Mouse (Mus musculus) ES-E14 (cell line): ENCODE data around the gene Gm9857. TPM values are rescaled to one million over a fixed set of nuclear protein-coding genes. Genes with fewer than 3 reads are reported as not detected.

Experiments used
- DNase-seq: peaks from one replicate; pipeline ENCODE4 v3.0.0-alpha.2; 2013; ENCODE audit warnings: low read depth, low spot score
- H3K27ac ChIP-seq: 2 replicates; pipeline ENCODE4 v1.5.1; 2012; ENCODE audit warnings: low read depth, mild to moderate bottlenecking, low read length, moderate library complexity, mixed read lengths; ENCODE audit not compliant: poor library complexity, insufficient read depth, severe bottlenecking
- H3K36me3 ChIP-seq: 2 replicates; pipeline ENCODE4 v1.6.1; 2012; ENCODE audit warnings: mild to moderate bottlenecking, low read length, moderate library complexity, mixed read lengths; ENCODE audit not compliant: control insufficient read depth, poor library complexity, insufficient read depth, severe bottlenecking
- H3K4me1 ChIP-seq, 2 experiments: fragments of 150-350 bp in 1 of 2; sonication (generic) in 1 of 2; 2 replicates each; pipeline ENCODE4 v1.6.1; 2012; ENCODE audit warnings: low read length in 2 of 2, mild to moderate bottlenecking in 1 of 2, mixed read lengths in 1 of 2; ENCODE audit not compliant: control insufficient read depth in 2 of 2, insufficient read depth in 2 of 2, poor library complexity in 1 of 2
- H3K4me3 ChIP-seq, 2 experiments: fragments of 150-350 bp in 1 of 2; sonication (generic) in 1 of 2; 2 replicates each; pipeline ENCODE4 v1.5.1; 2012; ENCODE audit warnings: low read length in 2 of 2, low read depth in 1 of 2, mild to moderate bottlenecking in 1 of 2, mixed read lengths in 1 of 2; ENCODE audit not compliant: insufficient read depth in 1 of 2, poor library complexity in 1 of 2, severe bottlenecking in 1 of 2
- H3K9ac ChIP-seq: 2 replicates; pipeline ENCODE4 v1.6.1; 2012; ENCODE audit warnings: low read depth, mild to moderate bottlenecking, low read length, mixed read lengths; ENCODE audit not compliant: poor library complexity, insufficient read depth, severe bottlenecking
- H3K9me3 ChIP-seq: fragments of 150-350 bp; sonication (generic); 2 replicates; pipeline ENCODE4 v1.6.1; 2012; ENCODE audit warnings: low read depth, mild to moderate bottlenecking, low read length; ENCODE audit not compliant: control insufficient read depth, insufficient read depth
- CHD2 ChIP-seq: IDR thresholded peaks from 2 replicates; pipeline ENCODE4 v1.6.1; 2014; ENCODE audit warnings: mild to moderate bottlenecking, low read depth, low read length, inconsistent platforms
- HCFC1 ChIP-seq: IDR thresholded peaks from 2 replicates; pipeline ENCODE4 v1.6.1; 2012; ENCODE audit warnings: low read length, inconsistent platforms, borderline replicate concordance; ENCODE audit not compliant: insufficient read depth
- MAFK ChIP-seq: IDR thresholded peaks from 2 replicates; pipeline ENCODE4 v1.6.1; 2014; ENCODE audit warnings: mild to moderate bottlenecking, low read depth, low read length, inconsistent platforms; ENCODE audit not compliant: insufficient read depth
- ZC3H11A ChIP-seq: IDR thresholded peaks from 2 replicates; pipeline ENCODE4 v1.6.1; 2012; ENCODE audit warnings: low read depth, mild to moderate bottlenecking, inconsistent platforms, low read length, borderline replicate concordance
- ZNF384 ChIP-seq: IDR thresholded peaks from 2 replicates; pipeline ENCODE4 v1.6.1; 2012; ENCODE audit warnings: low read depth, low read length, inconsistent platforms
- in situ Hi-C, 2 experiments: fragments of 600-800 bp; cut with MboI; formaldehyde crosslinking; loops; one replicate each; pipeline ENCODE4 v1.15.1; 2025; ENCODE audit warnings: low sequenced_read_pairs in 2 of 2, inconsistent platforms in 1 of 2; ENCODE audit not compliant: unreplicated experiment in 2 of 2
- total RNA-seq: library from RNA; depleted of rRNA; stranded (reverse); fragments of 300-350 nt; gene quantifications from 2 replicates; pipeline ENCODE4 v1.2.3, GENCODE M21; 2012

Gene Gm9857
- total RNA-seq, 1 experiment, result 0.76 TPM

GRCm38 (mm10) chr3:108920442-108921070 is 19.7 kb downstream of the Gm9857 start:
- no peaks in the 10 kb centered on the region for H3K9me3 ChIP-seq
- H3K27ac ChIP-seq, result no peak overlapping the region
- in situ Hi-C loops, result no loop called here
- H3K4me1 ChIP-seq, result no peaks in the 10 kb centered on the region
- H3K36me3 ChIP-seq, result no peaks in the 10 kb centered on the region
- no peak for DNase-seq
- H3K9ac ChIP-seq, result no peak overlapping the region
- TF ChIP-seq CHD2, result no peak
- no peak for TF ChIP-seq ZC3H11A
- TF ChIP-seq MAFK, result no peak
- no peak for TF ChIP-seq ZNF384
- no peak for TF ChIP-seq HCFC1
- H3K4me3 ChIP-seq, result no peak overlapping the region

- Histone ChIP-seq H3K9me3 (no peaks in the 10 kb centered on the region), H3K9ac (no peak overlapping the region), H3K36me3 (no peaks in the 10 kb centered on the region), H3K4me1 (no peaks in the 10 kb centered on the region), H3K27ac (no peak overlapping the region), H3K4me3 (no peak overlapping the region)
- DNase-seq, result no peak
- TF ChIP-seq HCFC1 (no peak), ZC3H11A (no peak), MAFK (no peak), CHD2 (no peak), ZNF384 (no peak)
- in situ Hi-C loops, result no loop called here
Observed at GRCm38 (mm10) chr3:108918852-108919251, 21.4 kb downstream of the Gm9857 start.

- no peaks in the 10 kb centered on the region for H3K36me3 ChIP-seq
Observed at GRCm38 (mm10) chr3:108917986-108918385, 22.3 kb downstream of the Gm9857 start.

GRCm38 (mm10) chr3:108916857-108917256 is 23.4 kb downstream of the Gm9857 start:
- no peak for DNase-seq
- in situ Hi-C loops, result no loop called here
- no peak overlapping the region for H3K27ac ChIP-seq
- TF ChIP-seq HCFC1 (no peak), CHD2 (no peak), ZC3H11A (no peak), MAFK (no peak), ZNF384 (no peak)
- no peak overlapping the region for H3K4me3 ChIP-seq
- H3K9ac ChIP-seq, result no peak overlapping the region
- 0 out of 4 replicates have a peak, but pooled peaks cover 0 to 3% of the 10 kb centered on the region in 2 experiments for H3K4me1 ChIP-seq
- no peaks in the 10 kb centered on the region for H3K36me3 ChIP-seq
- H3K9me3 ChIP-seq, result no peaks in the 10 kb centered on the region

More at GRCm38 (mm10) chr3:108917986-108918385, 22.3 kb downstream of the Gm9857 start:
- H3K4me3 ChIP-seq, result no peak overlapping the region
- no peak overlapping the region for H3K9ac ChIP-seq
- H3K9me3 ChIP-seq, result no peaks in the 10 kb centered on the region
- H3K27ac ChIP-seq, result no peak overlapping the region
- DNase-seq, result no peak
- in situ Hi-C loops, result no loop called here
- TF ChIP-seq HCFC1 (no peak), ZNF384 (no peak), CHD2 (no peak), MAFK (no peak), ZC3H11A (no peak)
- 0 out of 4 replicates have a peak, but pooled peaks cover 0 to 3% of the 10 kb centered on the region in 2 experiments for H3K4me1 ChIP-seq
